Mouse (Mus musculus) liver, adult 2 months (tissue): ENCODE measurements around the gene Kif6.

Source experiments
- CTCF ChIP-seq: fragments of 200-500 bp; IDR thresholded peaks from 2 replicates; pipeline ENCODE4 v1.5.1; 2011; ENCODE audit warnings: low read depth, low read length, control low read depth
- POLR2A ChIP-seq: fragments of 200-500 bp; IDR thresholded peaks from 2 replicates; pipeline ENCODE4 v1.6.1; 2011; ENCODE audit warnings: low read length, control low read depth; ENCODE audit not compliant: insufficient read depth; ENCODE audit errors: extremely low read depth

- no peak for TF ChIP-seq CTCF
- no peak for TF ChIP-seq POLR2A
Measured at GRCm38 (mm10) chr17:49863597-49863996, 248.7 kb downstream of the Kif6 start.
